Mouse (Mus musculus) ZHBTc4 (cell line): ENCODE data around the gene Calcoco2.

Experiments
- DNase-seq: peaks from one replicate; pipeline ENCODE4 v3.0.0-alpha.2; 2011; ENCODE audit warnings: low read depth, low spot score

The Calcoco2 gene

DNA sequence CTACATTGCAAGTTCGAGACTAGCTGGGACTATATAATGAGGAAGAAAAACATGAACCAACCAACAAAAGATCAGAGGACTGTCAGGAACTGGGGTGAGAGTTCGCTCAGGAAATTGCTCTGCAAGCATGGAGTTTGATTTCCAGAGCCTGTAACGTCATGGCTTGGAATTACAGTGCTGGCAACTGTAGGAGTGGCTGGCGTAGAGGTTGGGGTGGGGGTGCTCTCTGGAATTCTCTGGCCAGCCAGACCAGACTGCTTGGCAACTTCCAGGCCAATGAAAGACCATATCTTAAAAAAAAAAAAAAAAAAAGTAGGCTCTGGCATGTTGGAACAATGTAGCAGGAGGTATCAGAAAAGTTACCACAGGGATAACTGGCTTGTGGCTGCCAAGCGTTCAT, 31.0 kb downstream of the Calcoco2 start:
- peak; percentile 26 for DNase-seq

DNA sequence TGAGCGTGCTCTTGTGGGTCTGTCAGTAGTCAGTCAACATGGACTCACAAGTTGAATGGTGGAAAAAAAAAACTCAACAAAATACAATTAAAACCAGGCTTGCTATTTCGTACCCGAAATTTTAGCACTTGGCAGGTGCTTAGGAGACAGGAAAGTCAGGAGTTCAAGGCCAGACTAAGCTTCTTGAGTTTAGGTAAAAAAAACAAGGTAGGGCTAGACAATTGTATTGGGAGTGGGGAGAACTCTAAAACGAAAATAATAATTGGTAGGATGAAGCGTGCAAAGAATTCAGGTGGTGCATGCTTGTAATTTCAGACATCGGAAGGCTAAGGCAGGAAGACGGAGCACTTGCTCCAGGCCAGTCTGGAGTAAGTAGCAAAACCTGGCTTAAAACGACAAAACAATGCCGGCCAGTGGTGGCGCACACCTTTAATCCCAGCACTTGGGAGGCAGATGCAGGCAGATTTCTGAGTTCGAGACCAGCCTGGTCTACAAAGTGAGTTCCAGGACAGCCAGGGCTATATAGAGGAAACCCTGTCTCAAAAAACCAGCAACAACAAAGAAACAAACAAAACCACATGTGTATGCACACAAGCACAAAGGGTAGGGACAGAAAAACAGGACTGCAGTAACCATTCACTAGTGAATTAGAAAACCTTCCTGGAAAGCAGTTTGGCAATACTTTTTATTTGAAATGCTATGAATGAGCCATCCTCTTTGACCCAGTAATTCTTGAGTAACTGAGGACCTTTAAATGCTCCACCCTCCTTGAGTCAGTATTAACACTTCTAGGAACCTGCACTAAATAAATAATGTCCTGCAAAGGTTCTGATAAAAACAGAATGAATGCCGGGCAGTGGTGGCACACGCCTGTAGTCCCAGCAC, 35.3 kb downstream of the Calcoco2 start:
- DNase-seq: no peak

DNA sequence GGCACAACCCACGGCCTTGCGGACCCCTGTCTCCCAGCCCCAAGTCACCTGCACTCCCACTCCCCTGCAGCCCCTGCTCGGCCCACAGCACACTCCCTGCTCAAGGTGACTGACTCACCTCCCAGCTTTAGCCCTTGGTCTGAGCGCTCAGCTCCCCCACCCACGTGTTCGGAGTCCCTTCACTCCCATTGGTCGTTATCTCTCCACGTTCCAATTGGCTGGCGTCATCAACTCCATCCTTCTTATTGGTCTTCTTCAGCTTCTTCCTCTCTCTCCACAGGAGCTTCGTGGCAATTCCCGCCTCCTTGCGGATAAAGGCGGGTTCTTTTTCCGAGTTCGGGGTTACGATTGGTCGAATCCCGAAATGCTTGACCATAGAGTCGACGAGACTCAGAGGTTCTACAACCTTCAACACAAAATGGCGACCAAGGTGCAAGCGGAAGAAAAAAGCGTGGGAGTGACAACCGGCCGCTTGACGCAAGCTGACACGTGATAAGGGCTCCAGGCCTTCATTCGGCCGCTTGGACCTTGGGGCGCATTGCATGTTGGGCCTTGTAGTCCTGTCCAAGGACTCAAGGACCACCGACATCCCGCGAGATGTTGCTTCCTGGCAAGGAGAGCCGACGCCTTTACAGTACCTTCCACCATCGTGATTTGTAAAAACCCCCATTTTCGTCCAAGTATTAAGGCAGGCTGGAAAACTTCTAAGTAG, 36.1 kb downstream of the Calcoco2 start, which contains the start of gene Atp5g1:
Atp5g1 (minus strand) TSS at position 162 of the 712 bp plus-strand sequence.
- DNase-seq: peak; percentile 100

DNA sequence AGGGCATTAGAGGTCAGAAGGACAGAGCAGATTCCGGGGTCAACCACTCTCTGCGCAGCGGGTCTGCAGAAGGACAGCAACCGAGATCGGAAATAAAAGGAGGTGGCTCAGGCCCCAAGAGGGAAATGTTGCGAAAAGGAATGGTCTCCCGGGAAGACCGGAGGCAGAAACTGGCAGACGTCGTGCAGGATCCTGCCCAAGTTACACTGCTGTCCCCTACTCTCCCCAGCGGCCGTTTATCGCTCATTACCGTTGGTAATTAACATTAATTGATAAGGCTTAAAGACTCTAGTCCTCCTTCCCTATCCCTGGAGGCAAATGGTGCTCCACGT, 36.6 kb downstream of the Calcoco2 start:
- no peak for DNase-seq

DNA sequence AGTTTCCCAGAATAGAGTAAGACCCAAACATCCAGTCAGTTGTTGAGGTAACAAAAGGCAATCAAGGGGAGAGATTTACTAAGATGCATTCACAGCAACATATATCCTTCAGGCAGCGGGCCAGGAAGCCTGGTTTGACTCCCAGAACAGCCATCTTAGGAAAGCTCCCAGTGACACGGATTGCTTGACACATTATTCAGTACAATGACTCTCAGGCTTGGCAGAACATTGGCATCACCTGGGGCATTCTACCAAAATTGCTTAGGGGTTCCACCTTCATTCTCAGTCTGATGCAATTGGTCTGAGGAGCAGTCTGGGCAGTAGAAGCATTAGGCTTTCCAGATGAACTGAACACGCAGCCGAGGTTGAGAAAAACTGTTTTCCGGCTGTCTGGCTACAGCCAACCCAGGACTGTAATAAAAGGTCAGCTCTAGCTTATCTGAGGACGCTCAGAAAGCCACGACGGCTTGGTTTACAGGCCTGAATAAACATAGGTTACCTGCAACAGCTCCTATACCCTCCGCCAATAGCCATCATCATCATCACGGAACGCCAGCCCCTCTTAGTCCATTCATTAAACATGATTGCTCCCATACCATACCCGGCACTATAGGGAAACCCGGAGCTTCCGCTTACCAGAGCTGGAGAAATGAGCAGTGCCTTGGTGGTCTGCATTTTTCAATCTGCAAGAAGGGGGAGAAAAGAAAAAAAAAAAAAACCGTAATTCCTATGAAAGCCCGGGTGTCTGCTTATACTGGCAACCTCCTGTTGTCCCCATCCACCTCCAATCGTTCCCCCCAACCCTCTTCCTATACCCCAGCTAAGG, 37.2 kb downstream of the Calcoco2 start:
- no peak for DNase-seq

DNA sequence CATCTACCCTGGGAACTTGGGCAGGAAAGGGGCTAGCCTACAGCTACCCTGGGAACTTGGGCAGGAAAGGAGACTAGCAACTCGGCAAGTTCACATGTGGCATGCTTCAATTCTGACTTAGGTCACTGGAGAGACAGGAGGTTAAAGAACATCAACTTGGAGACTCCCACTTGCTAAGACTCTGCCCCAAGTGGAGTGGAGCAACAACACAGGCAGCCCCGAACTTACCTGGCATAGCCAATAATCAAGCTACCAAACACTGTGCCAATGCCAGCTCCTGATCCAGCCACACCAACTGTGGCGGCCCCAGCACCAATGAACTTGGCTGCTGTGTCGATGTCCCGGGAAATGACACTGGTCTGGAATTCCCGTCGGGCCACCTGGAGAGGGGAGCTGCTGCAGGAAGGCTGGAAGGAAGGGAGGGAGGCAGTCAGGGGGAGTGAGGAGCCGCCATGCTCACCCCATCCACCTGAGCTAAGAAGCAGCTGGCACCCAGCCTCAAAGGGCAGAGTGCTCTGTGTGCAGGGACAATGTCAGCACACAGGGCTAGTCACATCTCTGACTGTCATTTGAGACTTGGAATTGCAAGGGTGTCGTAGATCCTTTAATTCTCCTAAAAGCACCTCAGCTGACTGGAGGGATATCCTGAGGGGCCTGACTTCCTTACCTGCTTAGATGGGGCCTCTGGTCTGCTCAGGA, 38.3 kb downstream of the Calcoco2 start:
- no peak for DNase-seq

DNA sequence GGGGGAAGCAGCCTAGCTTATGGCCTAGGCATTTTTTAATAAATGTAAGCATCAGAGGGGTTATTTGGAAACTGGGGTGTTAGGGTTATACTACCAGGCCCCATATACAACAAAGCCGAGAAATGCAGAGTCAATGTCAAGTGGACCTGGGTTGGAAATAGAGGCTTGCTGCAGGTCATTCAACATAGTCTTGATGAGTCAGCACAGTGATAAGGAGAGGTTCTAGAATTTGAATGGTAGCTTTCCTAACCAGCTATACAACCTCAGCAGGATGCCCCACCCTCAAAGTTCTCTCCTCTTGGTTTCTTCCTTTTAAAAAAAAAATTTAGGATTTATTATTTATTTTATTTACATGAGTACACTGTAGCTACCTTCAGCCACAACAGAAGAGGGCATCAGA, 40.8 kb downstream of the Calcoco2 start:
- DNase-seq: no peak

DNA sequence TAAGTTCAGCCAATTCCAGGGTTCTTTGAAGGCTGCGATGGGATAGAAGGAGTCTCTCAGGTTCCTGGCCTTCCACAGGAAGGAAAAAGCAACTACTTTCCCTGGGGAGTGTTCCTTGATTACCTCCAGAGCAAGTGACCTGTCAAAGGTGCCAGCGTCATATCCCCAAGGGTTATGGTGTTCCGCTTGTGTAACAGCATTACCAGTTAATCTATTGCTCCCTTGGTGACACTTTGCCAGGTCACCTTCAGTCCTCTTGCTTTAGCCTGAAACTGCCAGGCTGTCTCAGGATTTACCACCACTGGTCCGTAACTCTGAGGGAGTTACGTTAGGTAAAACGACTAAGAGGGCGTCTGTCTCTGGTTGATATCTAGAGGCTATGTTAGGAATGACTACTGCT, 41.4 kb downstream of the Calcoco2 start:
- DNase-seq: no peak

DNA sequence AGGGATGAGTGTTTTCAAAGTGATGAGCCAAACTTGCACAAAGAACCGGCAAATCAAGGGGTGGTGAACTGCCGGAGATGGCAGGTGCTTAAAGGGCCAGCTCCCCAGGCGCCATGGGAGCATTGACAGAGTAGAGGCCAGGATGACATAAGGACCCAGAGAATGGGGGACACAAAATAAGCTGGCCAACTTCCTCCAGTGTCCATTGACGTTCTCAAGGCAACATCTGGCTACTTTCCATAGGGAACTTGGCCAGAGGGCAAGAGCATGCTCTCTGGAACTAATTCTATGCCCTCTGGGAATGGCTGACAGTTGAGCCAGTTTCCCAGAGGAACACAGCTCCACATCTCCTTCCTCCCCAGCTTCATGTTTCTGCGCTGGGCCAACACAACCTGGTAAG, 43.5 kb downstream of the Calcoco2 start:
- DNase-seq: no peak

DNA sequence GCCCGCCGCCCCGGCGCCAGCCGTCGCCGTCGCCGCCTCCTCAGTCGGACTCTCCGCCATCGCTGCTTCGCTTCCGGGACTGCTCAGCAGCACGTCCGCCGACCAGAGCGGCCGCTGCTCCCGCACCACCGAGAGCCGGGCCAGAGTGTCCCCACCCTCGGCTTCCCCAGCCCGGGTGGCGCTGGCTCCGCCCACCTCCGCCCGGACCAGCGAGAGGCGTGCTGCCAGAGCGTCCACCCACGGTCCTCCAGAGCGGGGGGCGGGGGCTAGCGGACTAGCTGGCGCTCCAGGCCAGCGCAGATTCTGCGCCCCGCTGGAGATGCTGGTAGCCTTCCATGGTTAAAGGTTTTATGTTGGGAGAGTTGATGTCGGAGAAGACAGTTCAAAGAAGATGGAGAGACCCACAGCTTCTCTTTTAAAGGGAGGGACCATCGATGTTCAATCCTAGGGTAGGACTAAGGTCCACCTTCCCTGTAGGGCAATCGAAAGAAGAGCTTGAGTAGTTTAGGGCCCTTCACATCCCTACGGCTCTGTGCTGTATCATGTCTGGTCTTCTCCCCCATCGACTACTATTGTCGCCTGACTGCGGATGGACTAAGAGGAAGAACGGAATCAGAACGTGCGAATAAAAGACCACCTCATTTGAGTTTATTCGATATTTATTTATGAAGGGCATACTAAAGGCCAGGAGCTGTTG, 46.4 kb downstream of the Calcoco2 start, which contains the start of gene Ube2z:
Ube2z (minus strand) TSS at position 174 of the 697 bp plus-strand sequence.
- peak; percentile 96 for DNase-seq

DNA sequence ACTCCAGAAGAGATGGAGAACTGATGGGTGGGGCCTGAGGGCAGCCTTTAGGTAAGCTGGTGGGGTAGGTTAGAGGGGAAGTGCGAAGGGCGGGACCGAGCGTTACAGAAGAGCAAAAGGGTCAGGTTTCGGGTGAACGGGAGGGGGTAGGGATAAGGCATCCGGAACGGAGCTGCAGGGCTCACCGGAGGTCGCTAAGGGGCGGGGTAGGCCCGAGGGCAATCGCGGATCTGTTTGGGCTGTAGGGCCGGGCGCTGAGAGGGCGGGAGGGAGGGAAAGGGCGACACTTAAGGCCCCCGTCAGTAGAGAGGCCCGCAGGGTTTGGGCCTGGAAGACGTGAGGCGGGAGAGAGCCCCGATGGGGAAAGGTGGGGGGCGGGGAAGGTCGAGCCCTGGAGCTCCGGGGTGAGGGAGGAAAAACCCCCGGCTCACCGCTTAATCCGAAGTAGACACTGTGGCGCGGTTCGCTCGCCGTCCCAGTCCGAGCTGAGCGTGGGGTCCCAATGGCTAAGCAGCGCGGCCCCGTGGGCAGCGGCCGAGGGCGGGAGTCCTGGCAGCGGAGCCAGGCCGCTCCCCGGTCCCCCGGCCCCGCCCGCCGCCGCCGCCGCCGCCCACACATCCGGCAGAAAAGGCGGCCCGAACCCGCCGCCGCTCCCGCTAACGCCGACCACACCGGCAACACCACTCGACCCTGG, 47.1 kb downstream of the Calcoco2 start:
- peak; percentile 91 for DNase-seq

DNA sequence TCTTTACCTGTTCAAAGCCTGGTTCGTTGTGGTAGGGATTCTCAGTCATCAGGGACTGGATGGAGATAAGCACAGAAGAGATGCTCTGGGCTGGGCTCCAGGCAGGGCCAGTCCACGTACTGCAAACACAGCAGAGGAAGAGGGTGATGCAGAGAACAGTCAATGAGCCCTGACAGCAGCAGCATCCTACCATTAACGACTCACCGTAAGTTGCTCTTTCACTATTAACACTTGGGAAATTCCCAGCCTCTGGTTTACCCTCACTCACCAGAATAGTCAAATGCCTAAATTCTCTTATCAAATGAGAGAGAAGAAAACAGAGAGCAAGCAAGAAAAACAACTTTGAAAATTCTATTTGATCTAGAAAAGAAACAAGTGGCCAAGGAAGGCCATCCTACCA, 53.5 kb downstream of the Calcoco2 start:
- no peak for DNase-seq

DNA sequence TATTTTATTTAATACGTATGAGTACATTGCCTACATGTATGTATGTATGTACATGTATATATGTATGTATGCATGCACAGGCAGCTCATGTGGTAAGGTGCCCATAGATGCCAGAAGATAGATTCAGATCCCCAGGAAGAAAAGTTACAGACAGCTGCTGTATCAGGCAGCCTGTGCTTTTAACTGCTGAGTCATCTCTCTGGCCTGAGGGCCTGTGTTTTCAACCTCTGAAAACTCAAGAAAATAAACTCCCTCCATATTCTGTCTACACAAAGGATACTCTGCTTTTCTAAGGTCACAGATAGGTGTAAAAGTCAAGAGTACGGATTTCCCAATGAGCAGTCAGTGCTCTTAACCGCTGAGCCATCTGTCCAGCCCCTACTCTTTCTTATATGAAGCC, 60.9 kb downstream of the Calcoco2 start:
- no peak for DNase-seq

DNA sequence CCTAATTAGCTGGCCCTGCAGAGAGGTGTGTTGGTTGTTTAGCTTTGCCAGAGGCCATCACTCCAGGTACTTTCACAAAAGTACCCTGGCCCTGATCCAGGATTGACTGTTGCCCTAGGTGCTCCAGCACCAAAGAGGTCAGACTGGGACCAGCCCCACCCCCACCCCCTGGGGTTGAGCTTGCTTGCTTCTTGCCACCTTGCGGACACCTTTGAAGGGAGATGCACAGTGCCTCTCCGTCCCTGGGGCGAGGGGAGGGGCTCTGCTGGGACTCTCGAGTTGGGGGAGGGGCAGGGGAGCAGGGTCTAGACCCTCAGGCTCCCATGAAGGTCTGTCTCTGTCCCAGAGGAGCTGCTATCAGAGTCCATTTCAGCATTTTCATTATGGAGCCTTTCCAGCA, 61.8 kb downstream of the Calcoco2 start:
- DNase-seq: peak; percentile 80
